Mouse (Mus musculus): ENCODE measurements around the gene Krt17.
"Not testable (repeated sequence)": the region's sequence is repeated elsewhere in the genome, so short reads cannot be mapped to it uniquely, and the experiment has no call there.

Gene Krt17

GRCm38 (mm10) chr11:100262058-100262980 lies 1.5 kb upstream of the Krt17 start:
- no peak for DNase-seq

DNA sequence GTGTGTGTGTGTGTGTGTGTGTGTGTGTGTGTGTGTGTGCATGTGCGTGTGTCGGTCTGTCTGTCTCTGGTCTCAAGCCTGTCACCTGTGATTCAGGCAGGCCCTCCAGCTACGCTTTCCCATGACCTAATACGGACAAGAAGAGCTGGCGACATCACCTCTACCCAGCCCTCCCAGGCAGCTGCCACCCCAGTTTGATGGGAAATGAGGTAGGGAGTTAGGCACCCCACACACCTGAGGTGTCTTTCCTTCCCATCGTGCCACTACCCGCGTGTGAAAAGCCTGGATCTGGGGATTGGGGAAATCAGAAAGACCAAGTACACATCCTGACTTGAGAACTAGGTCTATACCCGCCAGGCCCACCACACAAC lies 391 bp upstream of the Krt17 start:
- DNase-seq, result no peak

DNA sequence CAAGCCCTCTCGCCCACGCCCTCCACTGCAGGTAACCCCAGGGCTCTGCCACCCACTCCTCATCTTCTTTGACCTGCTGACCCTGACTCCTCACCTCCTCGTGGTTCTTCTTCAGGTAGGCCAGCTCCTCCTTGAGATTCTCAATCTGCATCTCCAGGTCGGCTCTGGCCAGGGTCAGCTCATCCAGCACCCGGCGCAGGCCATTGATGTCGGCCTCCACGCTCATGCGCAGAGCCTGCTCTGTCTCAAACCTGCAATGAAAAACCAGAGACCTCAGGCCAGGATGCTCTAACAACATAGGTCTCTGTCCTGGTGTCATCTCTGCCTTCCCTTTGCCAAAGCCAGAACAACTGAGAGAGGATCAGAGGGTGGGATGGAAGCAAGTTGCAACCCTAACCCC lies 1.8 kb downstream of the Krt17 start:
- no peak for DNase-seq

DNA sequence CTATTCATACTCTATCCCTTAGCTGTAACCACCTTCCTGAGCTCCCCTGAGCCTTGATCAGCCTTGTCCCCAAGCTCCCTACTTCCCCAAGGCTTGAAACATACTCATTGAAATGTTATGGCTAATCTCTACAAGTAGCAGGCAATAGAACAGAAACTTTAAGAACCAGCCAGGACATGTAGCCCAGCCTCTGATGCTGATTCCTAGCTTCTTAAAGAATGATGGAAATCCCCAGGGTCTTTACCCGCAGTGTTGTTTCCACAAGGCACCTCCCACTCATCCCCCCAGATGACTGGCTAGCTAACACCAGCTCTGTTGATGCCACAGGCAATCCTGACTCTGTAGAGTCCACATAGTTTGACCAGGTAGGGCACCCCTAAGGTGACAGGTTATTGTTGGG lies 2.9 kb downstream of the Krt17 start:
- DNase-seq, result no peak

GRCm38 (mm10) chr11:100255514-100255913 lies 5.3 kb downstream of the Krt17 start:
- DNase-seq, result no peak

GRCm38 (mm10) chr11:100254360-100255090 lies 6.3 kb downstream of the Krt17 start:
- no peak for DNase-seq

DNA sequence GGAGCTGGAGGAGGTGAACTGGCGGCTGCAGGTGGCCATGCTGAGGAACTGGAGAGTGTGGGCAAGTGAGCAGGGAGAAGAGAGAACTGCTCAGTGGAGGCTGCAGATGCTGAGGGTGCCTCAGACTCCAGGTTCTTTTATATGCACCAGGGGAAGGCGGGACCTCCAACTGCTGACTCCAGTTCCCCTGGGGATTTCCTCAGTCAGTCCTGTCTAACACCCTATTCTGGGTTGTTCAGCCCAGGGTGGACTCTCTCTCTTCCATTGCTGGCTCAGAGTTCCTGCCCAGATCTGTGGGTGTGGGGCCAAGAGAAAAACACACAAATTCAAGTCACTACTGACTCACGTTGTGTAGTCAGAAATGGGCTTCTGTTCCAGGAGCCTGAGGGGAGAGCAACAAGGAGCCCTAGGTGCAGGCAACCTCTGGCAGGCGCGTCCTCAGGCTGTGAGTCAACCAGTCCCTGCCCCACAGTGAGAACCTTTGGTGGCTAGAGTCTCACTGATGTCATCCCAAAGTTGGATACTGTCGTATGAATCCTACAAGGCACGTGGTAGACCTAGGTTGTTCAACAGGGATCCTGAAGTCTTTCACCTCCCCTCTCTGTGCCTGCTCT lies 11.9 kb downstream of the Krt17 start, which contains the start of gene Krt16:
TSS of gene Krt16 (minus strand) at position 51 of the 614 bp plus-strand sequence.
- DNase-seq, result no peak

DNA sequence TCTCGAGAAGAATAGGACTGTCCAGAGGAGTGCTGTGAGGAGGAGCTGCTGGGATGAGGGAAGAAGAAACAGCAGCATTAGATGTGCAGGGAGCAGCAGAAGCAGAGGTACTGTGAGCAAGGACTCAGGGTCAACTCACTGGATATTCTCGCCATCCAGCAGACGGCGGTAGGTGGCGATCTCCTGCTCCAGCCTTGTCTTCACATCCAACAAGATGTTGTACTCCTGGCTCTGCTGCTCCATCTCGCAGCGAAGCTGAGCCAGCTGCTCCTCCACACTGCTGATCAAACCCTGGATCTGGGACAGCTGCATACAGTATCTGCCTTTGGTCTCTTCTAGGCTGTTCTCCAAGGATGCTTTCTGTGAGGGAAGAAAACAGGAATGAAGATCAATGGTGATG lies 14.4 kb downstream of the Krt17 start:
- not testable (repeated sequence) for DNase-seq

DNA sequence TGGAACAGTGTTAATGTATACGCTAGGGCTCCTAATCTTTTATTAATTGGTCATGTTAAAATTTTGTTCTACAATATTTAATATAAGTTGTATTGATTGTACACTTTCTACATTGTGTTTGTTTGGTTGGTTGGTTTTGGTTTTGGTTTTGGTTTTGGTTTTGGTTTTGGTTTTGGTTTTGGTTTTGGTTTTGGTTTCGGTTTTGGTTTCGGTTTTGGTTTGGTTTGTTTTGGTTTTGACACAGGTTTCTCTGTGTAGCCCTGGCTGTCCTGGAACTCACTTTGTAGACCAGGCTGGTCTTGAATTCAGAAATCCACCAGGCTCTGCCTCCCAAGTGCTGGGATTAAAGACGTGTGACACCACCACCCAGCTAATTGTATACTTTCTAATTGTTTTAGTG lies 20.6 kb downstream of the Krt17 start:
- DNase-seq, result not testable (repeated sequence)

DNA sequence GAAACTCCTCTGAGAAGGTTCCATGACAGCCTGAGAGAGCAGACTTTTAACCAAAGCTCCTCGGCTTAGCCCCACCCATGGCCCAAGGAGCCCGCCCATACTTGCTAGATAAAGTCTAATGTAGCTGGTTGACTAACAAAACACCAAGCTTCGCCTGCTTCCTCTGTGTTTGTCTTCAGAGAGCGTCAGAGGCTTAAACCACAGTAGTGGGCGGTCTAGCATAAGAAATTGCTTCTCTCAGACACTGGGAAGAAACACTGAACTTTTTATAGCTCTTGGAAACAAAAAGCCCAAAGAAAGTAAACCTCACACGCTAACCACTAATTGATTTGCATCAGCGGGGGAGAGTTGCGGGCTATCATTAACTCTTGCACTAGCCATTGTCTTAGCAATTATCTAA lies 39.1 kb downstream of the Krt17 start:
- DNase-seq, result no peak

- DNase-seq, result no peak
These were observed 41.5 kb downstream of the Krt17 start for GRCm38 (mm10) chr11:100219304-100219703.

GRCm38 (mm10) chr11:100208542-100208941 lies 52.3 kb downstream of the Krt17 start:
- DNase-seq, result no peak

GRCm38 (mm10) chr11:100207498-100207897 lies 53.3 kb downstream of the Krt17 start, which contains the start of gene Krt14:
TSS of gene Krt14 (minus strand) at chr11:100207548.
- DNase-seq, result no peak

All from right cerebral cortex, postnatal 14 days (tissue).